ENCODE assay signal across 8 mouse cellular contexts in the genomic region with DNA sequence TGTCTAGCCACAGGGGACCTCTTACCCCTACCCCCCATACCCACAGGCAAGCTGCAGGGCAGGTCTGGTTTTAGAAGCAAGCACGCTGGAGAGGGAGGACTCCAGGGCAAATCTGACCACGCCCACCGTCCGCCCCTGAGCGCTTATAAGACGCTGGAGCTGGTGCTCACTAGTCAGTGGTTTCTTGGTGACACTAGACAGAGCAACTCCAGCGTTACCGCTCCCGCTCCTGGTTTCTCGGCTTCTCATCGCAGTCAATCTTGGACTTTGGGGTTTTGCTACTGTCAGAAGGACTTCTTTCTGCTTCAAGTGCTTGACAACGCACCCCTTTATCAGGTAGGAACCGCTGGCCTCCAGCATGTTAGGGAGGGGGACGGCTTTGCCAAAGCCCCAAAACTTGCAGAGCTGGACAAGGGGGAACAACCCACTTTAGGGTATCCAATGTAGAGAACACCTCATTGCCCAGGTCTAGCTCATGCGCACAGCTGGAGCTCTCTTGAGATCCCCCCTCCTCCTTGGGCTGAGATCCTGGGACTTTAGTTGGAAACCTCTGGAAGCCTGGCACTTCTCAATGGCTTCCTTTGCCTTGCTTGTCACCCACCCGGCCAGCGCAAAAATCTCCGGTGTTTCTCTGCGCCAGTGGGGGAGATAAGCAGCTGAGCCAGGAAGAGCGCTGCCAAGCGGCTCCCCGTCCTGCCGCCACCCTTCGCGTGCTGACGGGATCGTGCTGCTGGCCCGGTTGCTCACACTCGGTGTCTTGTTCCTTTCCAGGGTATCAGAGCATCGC. TPM values are rescaled to one million over a fixed set of nuclear protein-coding genes. Genes with fewer than 3 reads are reported as not detected.
DNase-seq lines count a peak whose midpoint lies in the region; ATAC-seq lines count a peak whose summit lies in the region.

Gene Adm, plus strand, starts transcription at position 176 of the 787 bp plus-strand sequence.

- no peak within 1 kb of the TSS for H3K27ac ChIP-seq in hindbrain, embryonic 15.5 days (replicated peaks)
- no peak within 1 kb of the TSS for H3K27ac ChIP-seq in limb, embryonic 11.5 days (replicated peaks; ENCODE audit: low read depth, low read length)
- H3K27ac ChIP-seq in midbrain, embryonic 12.5 days (replicated peaks), result no peak within 1 kb of the TSS

- peak; percentile 86 for DNase-seq in R1 (ENCODE audit: low read depth, low spot score)
- DNase-seq in cerebellum, postnatal 10 days, result peak; percentile 64 to 65
- peak; percentile 84 for DNase-seq in gastrocnemius, postnatal 10 days
- DNase-seq in limb, embryonic 11.5 days (ENCODE audit: low spot score), result peak; percentile 78
- peak; percentile 31 to 76 for DNase-seq in spleen, postnatal 10 days (ENCODE audit: low spot score in 2 of 2)

- peak within 1 kb of the TSS; percentile 42 for H3K4me3 ChIP-seq in hindbrain, embryonic 15.5 days
- peak within 1 kb of the TSS; percentile 35 for H3K4me3 ChIP-seq in limb, embryonic 11.5 days (ENCODE audit: low read depth, low read length)
- peak within 1 kb of the TSS; percentile 45 for H3K4me3 ChIP-seq in midbrain, embryonic 12.5 days

- H3K4me1 ChIP-seq in hindbrain, embryonic 15.5 days (replicated peaks), result peaks cover 46% of the 10 kb centered on the region
- H3K4me1 ChIP-seq in limb, embryonic 11.5 days (ENCODE audit: control insufficient read depth, insufficient read depth, low read length), result peaks cover 10% of the 10 kb centered on the region
- peaks cover 35% of the 10 kb centered on the region for H3K4me1 ChIP-seq in midbrain, embryonic 12.5 days

- H3K9me3 ChIP-seq in hindbrain, embryonic 15.5 days, result no peaks in the 10 kb centered on the region
- H3K9me3 ChIP-seq in limb, embryonic 11.5 days (ENCODE audit: control insufficient read depth, low read length), result no peaks in the 10 kb centered on the region
- no peaks in the 10 kb centered on the region for H3K9me3 ChIP-seq in midbrain, embryonic 12.5 days

- H3K9ac ChIP-seq in hindbrain, embryonic 15.5 days, result peak within 1 kb of the TSS; percentile 39; the same call in 1 of the 2 replicates
- peak within 1 kb of the TSS; percentile 27; the same call in 1 of the 2 replicates for H3K9ac ChIP-seq in limb, embryonic 11.5 days (ENCODE audit: low read length)
- H3K9ac ChIP-seq in midbrain, embryonic 12.5 days (replicated peaks), result peak within 1 kb of the TSS; percentile 46

- H3K36me3 ChIP-seq in hindbrain, embryonic 15.5 days, result no peaks in the 10 kb centered on the region
- no peaks in the 10 kb centered on the region for H3K36me3 ChIP-seq in limb, embryonic 11.5 days (ENCODE audit: control insufficient read depth, insufficient read depth, low read length)
- no peaks in the 10 kb centered on the region for H3K36me3 ChIP-seq in midbrain, embryonic 12.5 days

- no peak for ATAC-seq in hindbrain, embryonic 15.5 days (ENCODE audit: low FRiP score, low read depth)
- peak; percentile 49; the same call in 1 of the 2 replicates for ATAC-seq in limb, embryonic 11.5 days (ENCODE audit: insufficient number of reproducible peaks, low FRiP score, low TSS enrichment, low read depth)
- ATAC-seq in midbrain, embryonic 12.5 days (ENCODE audit: low FRiP score, low read depth), result peak; percentile 24; the same call in 1 of the 2 replicates
- ATAC-seq in monocyte, adult 5-6 weeks (replicated peaks; ENCODE audit: insufficient number of reproducible peaks, low FRiP score, low TSS enrichment, poor library complexity, severe bottlenecking), result no peak

- H3K27me3 ChIP-seq in hindbrain, embryonic 15.5 days, result peaks cover 53% of the 10 kb centered on the region
- peaks cover 50% of the 10 kb centered on the region for H3K27me3 ChIP-seq in limb, embryonic 11.5 days (ENCODE audit: control insufficient read depth, insufficient read depth, low read length)
- peaks cover 88% of the 10 kb centered on the region for H3K27me3 ChIP-seq in midbrain, embryonic 12.5 days

- peak within 1 kb of the TSS; percentile 84 for H3K4me2 ChIP-seq in hindbrain, embryonic 15.5 days
- peak within 1 kb of the TSS; percentile 79 for H3K4me2 ChIP-seq in limb, embryonic 11.5 days (ENCODE audit: low read depth, severe bottlenecking)
- peak within 1 kb of the TSS; percentile 76 for H3K4me2 ChIP-seq in midbrain, embryonic 12.5 days (replicated peaks)

- WGBS in hindbrain, embryonic 15.5 days, result under 1% methylated on average over 30 of the region's 30 CpGs
- under 1% methylated on average over 30 of the region's 30 CpGs for WGBS in limb, embryonic 11.5 days
- 1% methylated on average over 30 of the region's 30 CpGs for WGBS in midbrain, embryonic 12.5 days

RNA-seq across cellular contexts. Expression of gene Adm, which starts in this region (rescaled TPM):
- total RNA-seq in gastrocnemius, postnatal 10 days (2021), result 1 to 10 TPM; 6.3 to 9.9 TPM
- polyA plus RNA-seq in hindbrain, embryonic 15.5 days (2015; fragmentation: Nextera tagmentation; extraction: Ambion mirVana), result 4.0 TPM in 2 replicates
- polyA plus RNA-seq in limb, embryonic 11.5 days (2014; fragmentation: Nextera tagmentation; extraction: Ambion mirVana), result 1.4 and 1.7 TPM in 2 replicates
- polyA plus RNA-seq in midbrain, embryonic 12.5 days (2016; fragmentation: Nextera tagmentation; extraction: Ambion mirVana), result 3.5 and 3.9 TPM in 2 replicates
- not detected in 3 replicates for total RNA-seq in monocyte, adult 5-6 weeks (2017)

Comparison
In these comparisons a context has a peak if more than half of its experiments do, and no peak if none do; other contexts are left out.
1. ATAC-seq: peak in limb, embryonic 11.5 days (single experiment) and midbrain, embryonic 12.5 days (single experiment); none in hindbrain, embryonic 15.5 days (single experiment) and monocyte, adult 5-6 weeks (single experiment).
2. Peak in every context shown above with its lines, with median percentiles within 50 percentile points of each other: DNase-seq, H3K4me2 ChIP-seq, H3K4me3 ChIP-seq and H3K9ac ChIP-seq.